Mouse (Mus musculus): ENCODE data around the gene Fam193b. TPM values are rescaled to one million over a fixed set of nuclear protein-coding genes. Genes with fewer than 3 reads are reported as not detected.
"Not testable (repeated sequence)": the region's sequence is repeated elsewhere in the genome, so short reads cannot be mapped to it uniquely, and the experiment has no call there.

Fam193b gene
- polyA plus RNA-seq, 1 experiment from 2014 or later, result 40.3 TPM

GRCm38 (mm10) chr13:55570286-55570973 lies 490 bp downstream of the Fam193b start:
- WGBS, result under 1% methylated on average over 47 of the region's 47 CpGs

GRCm38 (mm10) chr13:55569726-55570285 lies 1.1 kb downstream of the Fam193b start:
- no peaks in the 10 kb centered on the region for H3K9me3 ChIP-seq
- peak overlapping the region; percentile 92 for H3K4me2 ChIP-seq
- peak overlapping the region; percentile 89 for H3K27ac ChIP-seq
- peak; percentile 39; the same call in 1 of the 2 replicates for ATAC-seq (ENCODE audit: borderline replicate concordance, extremely low read depth, low FRiP score, low TSS enrichment)
- H3K27me3 ChIP-seq, result no peaks in the 10 kb centered on the region
- H3K4me3 ChIP-seq, result peak overlapping the region; percentile 92
- 0 out of 2 replicates have a peak, but pooled peaks cover 12% of the 10 kb centered on the region for H3K36me3 ChIP-seq
- WGBS, result 5% methylated on average over 16 of the region's 16 CpGs
- peak overlapping the region; percentile 97 for H3K9ac ChIP-seq
- H3K4me1 ChIP-seq, result peaks cover 16% of the 10 kb centered on the region

More at GRCm38 (mm10) chr13:55570286-55570973, 490 bp downstream of the Fam193b start:
- H3K36me3 ChIP-seq, result 0 out of 2 replicates have a peak, but pooled peaks cover 7% of the 10 kb centered on the region
- H3K9ac ChIP-seq, result peak overlapping the region; percentile 97
- H3K4me3 ChIP-seq, result peak overlapping the region; percentile 92
- peak overlapping the region; percentile 92 for H3K4me2 ChIP-seq
- H3K27ac ChIP-seq, result peak overlapping the region; percentile 89
- ATAC-seq (ENCODE audit: borderline replicate concordance, extremely low read depth, low FRiP score, low TSS enrichment), result peak; percentile 69; the same call in 1 of the 2 replicates
- H3K4me1 ChIP-seq, result peaks cover 16% of the 10 kb centered on the region
- no peaks in the 10 kb centered on the region for H3K27me3 ChIP-seq
- no peaks in the 10 kb centered on the region for H3K9me3 ChIP-seq

GRCm38 (mm10) chr13:55568524-55568923 lies 2.4 kb downstream of the Fam193b start:
- Histone ChIP-seq H3K36me3 (peaks cover 16% of the 10 kb centered on the region; the same call in 1 of the 2 replicates), H3K4me1 (peaks cover 16% of the 10 kb centered on the region)
- not testable (repeated sequence) for H3K4me2 ChIP-seq; H3K9ac ChIP-seq; H3K4me3 ChIP-seq; H3K27me3 ChIP-seq; ATAC-seq (ENCODE audit: borderline replicate concordance, extremely low read depth, low FRiP score, low TSS enrichment); H3K9me3 ChIP-seq; H3K27ac ChIP-seq
- 85% methylated on average over 4 of the region's 4 CpGs for WGBS

- peaks cover 16% of the 10 kb centered on the region for H3K4me1 ChIP-seq
- H3K4me2 ChIP-seq, result no peak overlapping the region
- peaks cover 20% of the 10 kb centered on the region for H3K36me3 ChIP-seq
- 90% methylated on average over 2 of the region's 2 CpGs for WGBS
- no peak overlapping the region for H3K4me3 ChIP-seq
- H3K27me3 ChIP-seq, result no peaks in the 10 kb centered on the region
- no peaks in the 10 kb centered on the region for H3K9me3 ChIP-seq
- no peak for ATAC-seq (ENCODE audit: borderline replicate concordance, extremely low read depth, low FRiP score, low TSS enrichment)
- H3K9ac ChIP-seq, result no peak overlapping the region
- no peak overlapping the region for H3K27ac ChIP-seq
Measured at GRCm38 (mm10) chr13:55567949-55568348, 3.0 kb downstream of the Fam193b start.

GRCm38 (mm10) chr13:55567001-55567400 lies 3.9 kb downstream of the Fam193b start:
- Histone ChIP-seq H3K27ac (no peak overlapping the region), H3K9me3 (no peaks in the 10 kb centered on the region), H3K27me3 (no peaks in the 10 kb centered on the region), H3K4me1 (peaks cover 13% of the 10 kb centered on the region), H3K9ac (no peak overlapping the region), H3K4me2 (no peak overlapping the region), H3K36me3 (peaks cover 20% of the 10 kb centered on the region), H3K4me3 (no peak overlapping the region)
- ATAC-seq (ENCODE audit: borderline replicate concordance, extremely low read depth, low FRiP score, low TSS enrichment), result no peak
- 83% methylated on average over 6 of the region's 6 CpGs for WGBS

- Histone ChIP-seq H3K4me1 (no peaks in the 10 kb centered on the region), H3K9ac (no peak overlapping the region), H3K27ac (no peak overlapping the region), H3K27me3 (no peaks in the 10 kb centered on the region), H3K36me3 (peaks cover 26% of the 10 kb centered on the region), H3K4me2 (no peak overlapping the region), H3K4me3 (no peak overlapping the region), H3K9me3 (no peaks in the 10 kb centered on the region)
- WGBS, result 78% methylated on average over 7 of the region's 7 CpGs
- ATAC-seq (ENCODE audit: borderline replicate concordance, extremely low read depth, low FRiP score, low TSS enrichment), result no peak
Measured at GRCm38 (mm10) chr13:55563266-55563879, 7.5 kb downstream of the Fam193b start.

GRCm38 (mm10) chr13:55557499-55557898 lies 13.4 kb downstream of the Fam193b start:
- Histone ChIP-seq H3K4me2 (no peak overlapping the region), H3K27ac (no peak overlapping the region), H3K9ac (no peak overlapping the region), H3K36me3 (peaks cover 35% of the 10 kb centered on the region; the same call in 1 of the 2 replicates), H3K9me3 (no peaks in the 10 kb centered on the region), H3K4me1 (no peaks in the 10 kb centered on the region), H3K4me3 (no peak overlapping the region), H3K27me3 (no peaks in the 10 kb centered on the region)
- ATAC-seq (ENCODE audit: borderline replicate concordance, extremely low read depth, low FRiP score, low TSS enrichment), result no peak
- WGBS, result 71% methylated on average over 6 of the region's 6 CpGs

GRCm38 (mm10) chr13:55555921-55556320 lies 15.0 kb downstream of the Fam193b start:
- Histone ChIP-seq H3K27ac (no peak overlapping the region), H3K9ac (no peak overlapping the region), H3K9me3 (no peaks in the 10 kb centered on the region), H3K4me2 (no peak overlapping the region), H3K36me3 (peaks cover 31% of the 10 kb centered on the region; the same call in 1 of the 2 replicates), H3K27me3 (no peaks in the 10 kb centered on the region), H3K4me3 (no peak overlapping the region), H3K4me1 (no peaks in the 10 kb centered on the region)
- ATAC-seq (ENCODE audit: borderline replicate concordance, extremely low read depth, low FRiP score, low TSS enrichment), result no peak
- WGBS, result 89% methylated on average over 9 of the region's 9 CpGs

GRCm38 (mm10) chr13:55549061-55549460 lies 21.9 kb downstream of the Fam193b start:
- no peak overlapping the region for H3K4me2 ChIP-seq
- H3K36me3 ChIP-seq, result peaks cover 60% of the 10 kb centered on the region
- 85% methylated on average over 15 of the region's 15 CpGs for WGBS
- no peaks in the 10 kb centered on the region for H3K4me1 ChIP-seq
- no peaks in the 10 kb centered on the region for H3K27me3 ChIP-seq
- H3K9ac ChIP-seq, result no peak overlapping the region
- no peak for ATAC-seq (ENCODE audit: borderline replicate concordance, extremely low read depth, low FRiP score, low TSS enrichment)
- no peaks in the 10 kb centered on the region for H3K9me3 ChIP-seq
- no peak overlapping the region for H3K4me3 ChIP-seq
- H3K27ac ChIP-seq, result no peak overlapping the region

GRCm38 (mm10) chr13:55548426-55548825 lies 22.5 kb downstream of the Fam193b start:
- ATAC-seq (ENCODE audit: borderline replicate concordance, extremely low read depth, low FRiP score, low TSS enrichment), result no peak
- 89% methylated on average over 5 of the region's 5 CpGs for WGBS
- no peaks in the 10 kb centered on the region for H3K9me3 ChIP-seq
- H3K27ac ChIP-seq, result no peak overlapping the region
- peaks cover 63% of the 10 kb centered on the region for H3K36me3 ChIP-seq
- no peaks in the 10 kb centered on the region for H3K4me1 ChIP-seq
- H3K4me2 ChIP-seq, result no peak overlapping the region
- H3K27me3 ChIP-seq, result no peaks in the 10 kb centered on the region
- H3K4me3 ChIP-seq, result no peak overlapping the region
- H3K9ac ChIP-seq, result no peak overlapping the region

- Histone ChIP-seq H3K9ac (no peak overlapping the region), H3K4me2 (no peak overlapping the region), H3K9me3 (no peaks in the 10 kb centered on the region), H3K4me3 (no peak overlapping the region), H3K27ac (no peak overlapping the region), H3K27me3 (no peaks in the 10 kb centered on the region), H3K4me1 (no peaks in the 10 kb centered on the region), H3K36me3 (peaks cover 63% of the 10 kb centered on the region)
- ATAC-seq (ENCODE audit: borderline replicate concordance, extremely low read depth, low FRiP score, low TSS enrichment), result no peak
- 93% methylated on average over 2 of the region's 2 CpGs for WGBS
Measured at GRCm38 (mm10) chr13:55547916-55548315, 23.0 kb downstream of the Fam193b start.

GRCm38 (mm10) chr13:55544792-55545191 lies 26.1 kb downstream of the Fam193b start:
- no peak for ATAC-seq (ENCODE audit: borderline replicate concordance, extremely low read depth, low FRiP score, low TSS enrichment)
- Histone ChIP-seq H3K27me3 (no peaks in the 10 kb centered on the region), H3K4me3 (no peak overlapping the region), H3K4me2 (no peak overlapping the region), H3K9me3 (no peaks in the 10 kb centered on the region), H3K4me1 (no peaks in the 10 kb centered on the region), H3K27ac (no peak overlapping the region), H3K9ac (no peak overlapping the region), H3K36me3 (peaks cover 86% of the 10 kb centered on the region)
- WGBS, result 85% methylated on average over 6 of the region's 6 CpGs
